Mouse (Mus musculus): ENCODE data around the gene Foxm1. TPM values are rescaled to one million over a fixed set of nuclear protein-coding genes. Genes with fewer than 3 reads are reported as not detected.

Foxm1 gene
- polyA plus RNA-seq, 1 experiment = 68.7 TPM

GRCm38 (mm10) chr6:128338876-128339275 is 23.9 kb upstream of the Foxm1 start:
- TF ChIP-seq CTCF (IDR thresholded peaks at IDR 0.05; ENCODE audit: low read depth, low read length) = no peak
- TF ChIP-seq POLR2A (IDR thresholded peaks at IDR 0.05; ENCODE audit: insufficient read depth, low read length) = no peak
- no peak for TF ChIP-seq EP300 (IDR thresholded peaks at IDR 0.05; ENCODE audit: insufficient read depth, low read depth, low read length)
- Histone ChIP-seq H3K36me3 (ENCODE audit: control insufficient read depth, insufficient read depth, low read length, poor library complexity, severe bottlenecking) (peaks cover 8% of the 10 kb centered on the region), H3K4me3 (ENCODE audit: low read depth, low read length) (no peak overlapping the region), H3K27ac (ENCODE audit: insufficient read depth, low read length) (peak overlapping the region; percentile 17; the same call in 1 of the 2 replicates), H3K9ac (ENCODE audit: low read depth, poor library complexity, severe bottlenecking) (no peak overlapping the region), H3K4me1 (ENCODE audit: control insufficient read depth, insufficient read depth, low read length) (peaks cover 7% of the 10 kb centered on the region), H3K27me3 (ENCODE audit: control insufficient read depth, insufficient read depth, low read length, poor library complexity, severe bottlenecking) (no peaks in the 10 kb centered on the region), H3K9me3 (replicated peaks; ENCODE audit: control insufficient read depth, insufficient read depth, low read length, poor library complexity, severe bottlenecking) (no peaks in the 10 kb centered on the region)

GRCm38 (mm10) chr6:128341956-128342723 is 20.6 kb upstream of the Foxm1 start:
- Histone ChIP-seq H3K27me3 (ENCODE audit: control insufficient read depth, insufficient read depth, low read length, poor library complexity, severe bottlenecking) (no peaks in the 10 kb centered on the region), H3K9ac (ENCODE audit: low read depth, poor library complexity, severe bottlenecking) (no peak overlapping the region), H3K4me1 (ENCODE audit: control insufficient read depth, insufficient read depth, low read length) (peaks cover 5% of the 10 kb centered on the region), H3K9me3 (replicated peaks; ENCODE audit: control insufficient read depth, insufficient read depth, low read length, poor library complexity, severe bottlenecking) (no peaks in the 10 kb centered on the region), H3K36me3 (ENCODE audit: control insufficient read depth, insufficient read depth, low read length, poor library complexity, severe bottlenecking) (peaks cover 8% of the 10 kb centered on the region), H3K4me3 (ENCODE audit: low read depth, low read length) (peak overlapping the region; percentile 43), H3K27ac (ENCODE audit: insufficient read depth, low read length) (no peak overlapping the region)
- TF ChIP-seq EP300 (IDR thresholded peaks at IDR 0.05; ENCODE audit: insufficient read depth, low read depth, low read length) (no peak), POLR2A (IDR thresholded peaks at IDR 0.05; ENCODE audit: insufficient read depth, low read length) (no peak), CTCF (IDR thresholded peaks at IDR 0.05; ENCODE audit: low read depth, low read length) (no peak)

GRCm38 (mm10) chr6:128345623-128346022 is 17.1 kb upstream of the Foxm1 start:
- no peaks in the 10 kb centered on the region for H3K9me3 ChIP-seq (replicated peaks; ENCODE audit: control insufficient read depth, insufficient read depth, low read length, poor library complexity, severe bottlenecking)
- H3K27me3 ChIP-seq (ENCODE audit: control insufficient read depth, insufficient read depth, low read length, poor library complexity, severe bottlenecking) = no peaks in the 10 kb centered on the region
- peaks cover 1% of the 10 kb centered on the region for H3K4me1 ChIP-seq (ENCODE audit: control insufficient read depth, insufficient read depth, low read length)
- H3K9ac ChIP-seq (ENCODE audit: low read depth, poor library complexity, severe bottlenecking) = no peak overlapping the region
- TF ChIP-seq POLR2A (IDR thresholded peaks at IDR 0.05; ENCODE audit: insufficient read depth, low read length) (no peak), CTCF (IDR thresholded peaks at IDR 0.05; ENCODE audit: low read depth, low read length) (no peak), EP300 (IDR thresholded peaks at IDR 0.05; ENCODE audit: insufficient read depth, low read depth, low read length) (no peak)
- no peak overlapping the region for H3K27ac ChIP-seq (ENCODE audit: insufficient read depth, low read length)
- H3K36me3 ChIP-seq (ENCODE audit: control insufficient read depth, insufficient read depth, low read length, poor library complexity, severe bottlenecking) = peaks cover 8% of the 10 kb centered on the region
- no peak overlapping the region for H3K4me3 ChIP-seq (ENCODE audit: low read depth, low read length)

- TF ChIP-seq POLR2A (IDR thresholded peaks at IDR 0.05; ENCODE audit: insufficient read depth, low read length) = no peak
- TF ChIP-seq CTCF (IDR thresholded peaks at IDR 0.05; ENCODE audit: low read depth, low read length) = no peak
- TF ChIP-seq EP300 (IDR thresholded peaks at IDR 0.05; ENCODE audit: insufficient read depth, low read depth, low read length) = no peak
- Histone ChIP-seq H3K27me3 (ENCODE audit: control insufficient read depth, insufficient read depth, low read length, poor library complexity, severe bottlenecking) (no peaks in the 10 kb centered on the region), H3K4me1 (ENCODE audit: control insufficient read depth, insufficient read depth, low read length) (peaks cover 1% of the 10 kb centered on the region), H3K9me3 (replicated peaks; ENCODE audit: control insufficient read depth, insufficient read depth, low read length, poor library complexity, severe bottlenecking) (no peaks in the 10 kb centered on the region), H3K36me3 (ENCODE audit: control insufficient read depth, insufficient read depth, low read length, poor library complexity, severe bottlenecking) (peaks cover 8% of the 10 kb centered on the region), H3K27ac (ENCODE audit: insufficient read depth, low read length) (no peak overlapping the region), H3K4me3 (ENCODE audit: low read depth, low read length) (no peak overlapping the region), H3K9ac (ENCODE audit: low read depth, poor library complexity, severe bottlenecking) (no peak overlapping the region)
Observed at GRCm38 (mm10) chr6:128346782-128347181, 16.0 kb upstream of the Foxm1 start.

- TF ChIP-seq CTCF (IDR thresholded peaks at IDR 0.05; ENCODE audit: low read depth, low read length) = no peak
- no peaks in the 10 kb centered on the region for H3K9me3 ChIP-seq (replicated peaks; ENCODE audit: control insufficient read depth, insufficient read depth, low read length, poor library complexity, severe bottlenecking)
Observed at GRCm38 (mm10) chr6:128349711-128350110, 13.1 kb upstream of the Foxm1 start.

GRCm38 (mm10) chr6:128354140-128354539 is 8.6 kb upstream of the Foxm1 start:
- H3K36me3 ChIP-seq (ENCODE audit: control insufficient read depth, insufficient read depth, low read length, poor library complexity, severe bottlenecking) = peaks cover 23% of the 10 kb centered on the region
- TF ChIP-seq CTCF (IDR thresholded peaks at IDR 0.05; ENCODE audit: low read depth, low read length) = no peak
- no peak for TF ChIP-seq EP300 (IDR thresholded peaks at IDR 0.05; ENCODE audit: insufficient read depth, low read depth, low read length)
- TF ChIP-seq POLR2A (IDR thresholded peaks at IDR 0.05; ENCODE audit: insufficient read depth, low read length) = no peak
- H3K27ac ChIP-seq (ENCODE audit: insufficient read depth, low read length) = no peak overlapping the region
- no peaks in the 10 kb centered on the region for H3K9me3 ChIP-seq (replicated peaks; ENCODE audit: control insufficient read depth, insufficient read depth, low read length, poor library complexity, severe bottlenecking)
- no peaks in the 10 kb centered on the region for H3K27me3 ChIP-seq (ENCODE audit: control insufficient read depth, insufficient read depth, low read length, poor library complexity, severe bottlenecking)
- H3K4me1 ChIP-seq (ENCODE audit: control insufficient read depth, insufficient read depth, low read length) = peaks cover under 1% of the 10 kb centered on the region
- H3K4me3 ChIP-seq (ENCODE audit: low read depth, low read length) = no peak overlapping the region
- H3K9ac ChIP-seq (ENCODE audit: low read depth, poor library complexity, severe bottlenecking) = no peak overlapping the region

More at GRCm38 (mm10) chr6:128349711-128350110, 13.1 kb upstream of the Foxm1 start:
- Histone ChIP-seq H3K9ac (ENCODE audit: low read depth, poor library complexity, severe bottlenecking) (no peak overlapping the region), H3K27ac (ENCODE audit: insufficient read depth, low read length) (no peak overlapping the region), H3K4me3 (ENCODE audit: low read depth, low read length) (no peak overlapping the region), H3K36me3 (ENCODE audit: control insufficient read depth, insufficient read depth, low read length, poor library complexity, severe bottlenecking) (no peaks in the 10 kb centered on the region), H3K27me3 (ENCODE audit: control insufficient read depth, insufficient read depth, low read length, poor library complexity, severe bottlenecking) (no peaks in the 10 kb centered on the region), H3K4me1 (ENCODE audit: control insufficient read depth, insufficient read depth, low read length) (peaks cover 1% of the 10 kb centered on the region)

Measured in ES-Bruce4 (cell line).